Mouse (Mus musculus): ENCODE data around the gene Ccdc110.

Gene Ccdc110

DNA sequence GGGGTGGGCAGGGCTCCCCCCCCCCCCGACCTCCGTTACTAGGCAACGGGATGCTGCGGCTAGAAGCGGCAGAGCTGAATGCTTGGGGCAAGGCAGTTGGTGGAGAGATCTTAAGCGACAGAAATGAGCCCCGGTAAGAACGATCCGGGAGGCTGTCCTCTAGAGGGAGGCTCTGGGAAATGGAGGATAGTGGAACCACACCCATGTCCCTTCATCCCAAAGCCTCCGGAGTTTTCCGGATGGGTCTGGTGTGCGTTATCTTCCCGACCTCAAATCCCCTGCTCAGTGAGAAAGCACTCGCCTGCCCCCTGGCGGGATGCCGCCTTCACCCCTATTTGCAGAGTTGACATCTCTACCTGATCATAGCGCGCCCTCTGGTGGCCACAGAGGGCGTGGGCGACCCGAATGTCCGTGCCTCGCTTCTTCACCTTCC, at the start of gene Ccdc110:
TSS of gene Ccdc110 (plus strand) at position 38 of the 433 bp plus-strand sequence.
- in situ Hi-C loops (cut with MboI; ENCODE audit: unreplicated experiment in 2 of 2), result loop anchor here (5.0 to 25.0 kb wide), 5 partner anchors 117 to 872 kb away; partner anchors contain the start of gene Mtnr1a (in 2 of the 2)

DNA sequence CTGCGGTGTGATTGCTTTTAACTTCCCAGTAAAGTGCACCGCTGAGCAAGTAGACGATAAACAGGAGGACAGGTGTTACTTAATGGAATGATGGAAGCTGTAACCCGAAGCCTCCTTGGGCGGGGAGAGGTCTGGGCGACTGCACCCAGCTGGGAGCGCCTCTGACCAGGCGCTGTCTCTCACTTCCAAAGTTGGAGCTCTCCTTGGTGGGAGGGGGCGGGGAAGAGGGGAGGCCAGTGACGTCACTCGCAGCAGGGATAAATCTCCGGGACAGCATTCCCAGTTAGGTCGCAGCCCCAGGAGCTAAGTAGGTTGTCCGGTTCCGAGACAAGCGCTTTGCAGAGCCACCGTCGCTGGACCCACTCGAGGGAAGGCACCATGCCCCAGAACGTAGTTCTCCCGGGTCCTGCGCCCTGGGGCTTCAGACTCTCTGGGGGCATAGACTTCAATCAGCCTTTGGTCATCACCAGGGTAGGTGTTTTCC, 49.2 kb upstream of the Ccdc110 start, which contains the start of gene Pdlim3:
TSS of gene Pdlim3 (plus strand) at position 260 of the 484 bp plus-strand sequence.
- in situ Hi-C loops (cut with MboI; ENCODE audit: unreplicated experiment in 2 of 2), result no loop called here

DNA sequence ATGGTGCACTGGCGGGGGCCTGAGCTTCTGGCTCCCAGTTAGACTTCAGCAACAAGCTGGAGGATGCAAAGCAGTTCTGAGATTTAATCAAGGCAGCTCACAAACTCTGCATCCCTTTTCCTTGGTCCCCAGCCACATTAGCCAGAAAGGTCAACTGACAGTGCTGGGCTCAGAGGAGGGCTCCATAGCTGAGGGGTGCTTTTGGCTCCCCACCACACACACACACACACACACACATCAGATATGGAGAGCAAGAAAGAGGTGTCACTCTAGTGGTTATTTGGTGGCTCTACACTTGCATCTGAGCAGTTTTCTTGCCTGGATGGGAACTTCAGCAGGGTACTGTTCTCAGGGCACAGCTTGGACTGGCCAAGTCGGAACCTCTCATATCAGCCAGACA, 48.6 kb upstream of the Ccdc110 start:
- in situ Hi-C loops (cut with MboI; ENCODE audit: unreplicated experiment in 2 of 2), result no loop called here

DNA sequence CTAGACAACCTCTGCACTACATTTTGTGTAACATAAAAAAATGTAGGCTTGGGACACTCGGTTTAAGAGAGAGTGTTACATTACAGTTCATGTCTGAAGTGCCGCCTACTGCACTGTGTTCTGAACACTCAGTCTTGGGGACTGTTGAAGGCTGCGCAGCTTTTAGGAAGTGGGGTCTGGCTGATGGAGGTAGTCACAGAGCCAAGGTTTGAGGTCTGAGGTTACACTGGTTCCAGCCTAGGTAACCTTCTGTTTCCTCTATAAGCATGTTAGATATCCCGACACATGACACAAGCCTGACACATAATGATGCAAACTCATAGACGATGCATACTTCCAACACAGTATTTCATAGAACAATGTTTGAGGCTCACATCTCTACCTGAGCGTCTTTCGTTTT, 44.7 kb upstream of the Ccdc110 start:
- in situ Hi-C loops (cut with MboI; ENCODE audit: unreplicated experiment in 2 of 2), result no loop called here

DNA sequence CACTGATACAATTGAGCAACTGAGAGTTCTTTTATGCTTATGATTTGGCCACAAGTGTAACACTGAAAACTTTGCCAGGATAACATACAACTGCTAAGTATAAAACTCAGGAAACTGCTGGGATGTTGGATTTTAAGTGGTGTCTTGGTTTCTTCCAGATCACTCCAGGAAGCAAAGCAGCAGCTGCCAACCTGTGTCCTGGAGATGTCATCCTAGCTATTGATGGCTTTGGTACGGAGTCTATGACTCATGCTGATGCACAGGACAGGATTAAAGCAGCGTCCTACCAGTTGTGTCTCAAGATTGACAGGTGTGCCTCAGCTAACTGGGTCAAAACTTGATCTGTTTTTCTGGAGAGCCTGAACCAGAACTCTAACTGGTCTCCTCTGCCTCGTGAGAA, 37.8 kb upstream of the Ccdc110 start:
- in situ Hi-C loops (cut with MboI; ENCODE audit: unreplicated experiment in 2 of 2), result no loop called here

DNA sequence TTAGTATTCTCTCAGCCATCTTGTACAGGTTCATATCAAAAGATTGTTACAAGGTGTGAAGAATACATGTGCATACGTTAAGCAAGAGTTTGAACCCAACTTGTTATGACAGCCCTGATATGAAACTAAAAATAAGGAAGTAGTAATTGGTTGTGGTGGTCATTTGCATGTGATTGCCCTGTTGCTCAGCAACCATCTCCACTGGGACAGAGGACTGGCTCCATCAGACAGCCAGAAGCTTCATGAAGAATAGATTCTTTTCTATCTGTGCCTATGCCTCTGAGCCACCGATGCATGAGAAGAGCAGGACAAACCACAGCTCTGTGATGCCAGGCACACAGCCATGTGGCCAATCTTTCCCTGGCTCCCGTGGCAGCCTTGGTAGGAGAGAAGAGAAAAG, 34.6 kb upstream of the Ccdc110 start:
- in situ Hi-C loops (cut with MboI; ENCODE audit: unreplicated experiment in 2 of 2), result no loop called here

DNA sequence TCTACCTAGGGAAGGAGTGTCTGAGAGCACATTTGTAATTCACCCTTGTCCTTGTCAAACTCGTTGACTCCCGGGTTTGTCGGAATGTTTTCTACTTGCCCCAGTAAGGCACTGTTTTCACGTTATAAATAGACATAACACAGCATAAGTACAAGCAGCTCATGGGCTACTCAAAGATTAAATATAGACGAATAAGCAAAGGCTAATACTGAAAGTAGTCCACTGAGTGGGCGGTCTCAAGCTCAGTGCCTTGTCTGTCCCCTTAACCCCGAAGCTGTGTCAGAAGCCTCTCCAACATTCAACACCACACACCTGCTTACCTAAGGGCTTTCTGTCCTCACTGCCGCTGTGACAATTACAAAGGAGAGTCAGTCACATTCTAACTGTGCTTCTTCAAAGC, 32.8 kb upstream of the Ccdc110 start:
- in situ Hi-C loops (cut with MboI; ENCODE audit: unreplicated experiment in 2 of 2), result no loop called here

DNA sequence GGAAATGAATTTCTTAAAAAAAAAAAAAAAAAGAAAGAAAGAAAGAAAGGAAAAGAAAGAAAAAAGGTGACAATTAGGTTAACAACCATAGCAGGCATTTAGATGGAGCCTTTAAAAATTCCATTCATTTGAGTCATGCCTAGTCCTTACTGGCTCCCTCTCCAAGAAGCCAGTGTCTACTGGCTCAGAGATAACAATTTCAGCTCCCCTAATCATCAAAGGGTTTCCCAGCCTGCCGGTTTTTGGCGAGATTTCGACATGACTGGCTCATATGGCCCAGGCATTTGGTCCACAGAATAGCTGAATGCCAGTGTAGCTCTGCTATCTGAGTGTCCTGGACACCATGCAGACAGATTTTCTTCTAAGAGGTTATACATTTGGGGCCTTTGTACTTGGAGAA, 30.8 kb upstream of the Ccdc110 start:
- in situ Hi-C loops (cut with MboI; ENCODE audit: unreplicated experiment in 2 of 2), result no loop called here

DNA sequence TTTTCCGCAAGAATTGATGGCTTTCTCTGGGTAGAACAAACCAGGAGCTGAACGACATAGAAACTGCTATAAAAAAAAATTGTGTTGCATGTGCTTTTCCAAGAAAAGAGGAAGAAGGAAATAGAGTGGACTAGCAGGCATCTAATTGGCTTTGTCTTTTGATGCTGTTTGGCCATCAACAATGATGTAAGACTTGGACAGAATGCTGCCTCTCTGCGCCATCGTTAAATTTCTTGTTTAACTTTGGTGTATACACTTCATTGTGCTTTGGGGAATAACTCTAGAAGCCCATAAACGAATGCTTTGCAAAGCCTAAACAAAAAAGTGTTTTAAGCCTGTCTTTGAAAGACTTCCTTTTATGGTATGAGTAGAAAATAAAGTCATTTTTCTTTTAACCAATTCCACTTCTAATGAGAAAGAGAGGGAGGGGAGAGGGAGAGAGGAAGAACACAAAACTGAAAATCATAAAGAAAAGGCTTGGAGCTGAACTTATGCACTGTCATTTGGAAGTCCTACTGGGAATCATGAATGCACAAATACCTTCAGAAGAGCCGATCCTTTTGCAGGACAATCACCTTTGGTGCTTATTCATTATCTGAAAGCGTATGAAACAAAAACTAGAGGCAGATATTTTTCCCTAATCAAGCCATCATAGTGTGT, 28.7 kb upstream of the Ccdc110 start:
- in situ Hi-C loops (cut with MboI; ENCODE audit: unreplicated experiment in 2 of 2), result no loop called here

DNA sequence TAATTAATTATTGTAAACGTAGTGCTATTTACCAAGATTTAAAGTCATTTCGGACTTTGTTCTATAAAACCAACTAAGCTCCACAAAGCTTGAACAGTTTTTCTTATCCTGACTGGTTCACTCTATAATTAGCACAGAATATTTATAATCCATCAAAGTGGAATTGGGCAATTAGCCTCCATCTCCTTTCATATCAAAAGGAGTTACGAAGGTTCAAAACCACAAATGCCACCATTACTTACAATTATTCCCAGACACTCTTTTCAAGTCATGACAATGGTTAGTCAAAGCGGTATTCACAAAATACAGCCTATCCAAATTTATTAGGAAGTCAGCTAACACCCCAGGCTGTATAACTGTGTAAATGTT, 28.2 kb upstream of the Ccdc110 start:
- in situ Hi-C loops (cut with MboI; ENCODE audit: unreplicated experiment in 2 of 2), result no loop called here

DNA sequence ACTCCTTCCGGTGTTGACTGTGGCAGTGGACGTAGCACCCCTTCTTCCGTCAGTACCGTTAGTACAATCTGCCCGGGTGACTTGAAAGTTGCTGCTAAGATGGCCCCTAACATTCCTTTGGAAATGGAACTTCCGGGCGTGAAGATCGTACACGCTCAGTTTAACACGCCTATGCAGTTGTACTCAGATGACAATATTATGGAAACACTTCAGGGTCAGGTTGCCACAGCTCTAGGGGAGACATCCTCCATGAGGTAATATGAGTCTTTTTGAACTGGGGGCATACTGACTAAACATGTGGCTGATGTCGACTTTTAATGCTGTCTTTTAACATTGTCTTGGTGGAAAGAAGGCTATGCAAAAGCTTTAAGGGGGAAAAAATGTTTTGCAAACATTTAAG, 20.7 kb upstream of the Ccdc110 start:
- in situ Hi-C loops (cut with MboI; ENCODE audit: unreplicated experiment in 2 of 2), result no loop called here

DNA sequence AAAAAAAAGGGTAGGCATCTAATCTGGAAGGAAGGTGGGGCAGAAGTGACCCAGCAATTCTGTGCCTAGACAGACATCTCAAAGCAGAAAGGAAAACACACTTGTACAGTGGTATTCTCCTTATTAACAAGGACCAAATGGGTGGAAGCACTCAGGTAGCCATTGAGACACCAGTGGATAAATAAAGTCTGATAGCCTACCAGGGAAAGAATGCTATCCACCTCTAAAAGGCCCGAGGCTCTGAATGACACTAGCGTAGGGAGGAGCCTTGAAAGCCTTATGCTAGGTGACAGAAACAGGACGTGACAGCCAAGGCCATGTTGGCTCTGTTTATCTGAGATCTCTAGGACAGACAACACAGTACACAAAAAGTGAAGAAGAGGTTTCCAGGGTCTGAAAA, 17.9 kb upstream of the Ccdc110 start:
- in situ Hi-C loops (cut with MboI; ENCODE audit: unreplicated experiment in 2 of 2), result no loop called here

DNA sequence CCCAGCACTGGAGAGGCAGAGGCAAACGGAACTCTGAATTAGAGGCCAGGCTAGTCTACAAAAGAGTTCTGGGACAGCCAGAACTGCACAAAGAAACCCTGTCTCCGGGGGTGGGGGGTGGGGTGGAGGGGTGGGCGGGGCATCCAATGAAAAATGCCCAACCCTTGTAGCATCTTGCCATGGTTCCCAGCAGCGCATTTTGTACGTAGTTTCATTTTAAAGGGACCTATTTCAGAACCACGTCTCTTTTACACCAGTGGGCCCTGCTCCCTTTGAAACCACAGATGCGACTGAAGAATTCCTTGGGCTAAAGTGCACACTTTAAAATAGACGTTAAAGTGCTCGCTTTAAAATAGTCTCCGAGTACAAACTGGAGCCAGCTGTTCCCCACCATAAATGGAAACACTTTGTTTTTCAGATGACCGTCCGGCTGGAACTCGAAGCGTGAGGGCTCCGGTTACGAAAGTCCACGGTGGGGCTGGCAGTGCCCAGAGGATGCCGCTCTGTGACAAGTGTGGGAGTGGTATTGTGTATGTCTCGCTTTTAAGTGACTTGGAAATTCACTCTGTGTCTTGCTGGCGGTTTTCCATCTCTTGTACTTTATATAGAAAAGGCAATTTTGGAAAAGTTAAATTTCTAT, 17.3 kb upstream of the Ccdc110 start:
- in situ Hi-C loops (cut with MboI; ENCODE audit: unreplicated experiment in 2 of 2), result no loop called here

DNA sequence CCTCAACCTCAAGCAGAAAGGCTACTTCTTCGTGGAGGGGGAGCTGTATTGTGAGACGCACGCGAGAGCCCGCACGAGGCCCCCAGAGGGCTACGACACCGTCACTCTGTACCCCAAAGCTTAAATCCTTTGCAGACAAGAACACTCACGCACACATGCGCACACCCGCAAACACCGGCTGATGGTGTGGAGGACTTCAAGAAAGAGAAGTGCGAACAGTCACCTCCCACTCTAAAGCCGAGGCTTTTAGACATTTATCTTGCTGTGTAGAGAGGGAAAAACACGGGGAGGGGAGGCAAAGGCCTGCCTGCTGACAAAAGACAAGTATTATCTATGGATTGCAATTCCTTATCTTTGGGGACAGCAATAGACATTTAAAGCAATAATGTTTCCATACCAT, 15.5 kb upstream of the Ccdc110 start:
- in situ Hi-C loops (cut with MboI; ENCODE audit: unreplicated experiment in 2 of 2), result no loop called here

DNA sequence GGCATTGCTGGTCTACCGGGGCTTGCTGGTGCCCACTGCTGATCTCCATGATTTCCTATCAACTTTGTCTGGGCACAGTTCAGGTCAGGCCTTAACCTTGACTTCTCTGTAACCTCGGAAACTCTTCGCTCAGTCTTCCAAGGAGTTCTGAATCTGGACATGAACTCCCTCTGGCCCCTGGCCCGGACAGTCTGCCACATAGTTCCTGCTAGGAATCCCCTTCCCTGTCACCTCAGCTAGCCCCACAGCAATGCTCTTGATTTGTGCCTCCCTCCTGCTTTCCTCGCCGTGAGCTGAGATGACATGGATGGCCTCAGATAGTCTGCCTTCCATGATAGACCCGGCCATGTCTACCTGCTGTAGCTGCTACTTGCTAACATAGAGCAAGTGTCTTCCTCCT, 14.0 kb upstream of the Ccdc110 start:
- in situ Hi-C loops (cut with MboI; ENCODE audit: unreplicated experiment in 2 of 2), result no loop called here

DNA sequence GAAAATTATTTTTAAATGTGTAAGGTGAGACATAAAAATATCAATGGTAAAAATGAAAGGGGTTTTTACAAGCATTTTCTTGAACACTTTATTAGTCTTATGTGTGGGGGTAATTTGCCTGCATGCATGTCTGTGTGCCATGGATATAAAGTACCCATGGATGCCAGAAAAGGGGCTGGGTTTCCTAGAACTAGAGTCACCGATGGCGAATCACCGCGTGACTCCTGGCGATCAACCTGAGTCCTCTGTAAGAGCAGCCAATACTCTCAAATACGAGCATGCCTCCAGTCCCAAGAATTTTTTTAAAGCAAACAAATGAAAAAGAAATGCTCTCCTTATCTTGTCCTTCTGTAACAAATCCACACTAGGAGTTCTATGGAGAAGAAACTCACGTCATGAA, 12.3 kb upstream of the Ccdc110 start:
- in situ Hi-C loops (cut with MboI; ENCODE audit: unreplicated experiment in 2 of 2), result no loop called here

DNA sequence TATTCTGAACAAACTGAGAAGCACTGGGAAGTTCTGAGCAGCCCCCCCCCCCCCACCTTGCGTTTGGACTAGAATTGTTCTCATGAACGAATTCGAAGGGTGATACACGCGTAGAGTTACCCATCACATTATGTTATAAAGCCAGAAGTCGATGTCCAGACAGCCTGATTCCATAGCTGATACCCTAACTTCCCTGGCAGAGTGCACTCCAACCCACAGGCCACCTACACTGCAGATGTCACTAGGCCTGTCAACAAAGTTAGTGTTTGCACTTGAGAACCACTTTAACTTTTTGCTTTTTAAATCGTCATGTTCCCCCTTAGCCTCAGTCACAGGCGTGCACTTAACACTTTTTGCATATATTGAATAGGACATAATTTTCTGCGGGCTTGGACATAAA, 2.6 kb downstream of the Ccdc110 start:
- in situ Hi-C loops (cut with MboI; ENCODE audit: unreplicated experiment in 2 of 2), result loop anchor here (5.0 to 25.0 kb wide), 4 partner anchors 300 to 875 kb away; partner anchors contain the start of gene Mtnr1a (in 2 of the 2)

DNA sequence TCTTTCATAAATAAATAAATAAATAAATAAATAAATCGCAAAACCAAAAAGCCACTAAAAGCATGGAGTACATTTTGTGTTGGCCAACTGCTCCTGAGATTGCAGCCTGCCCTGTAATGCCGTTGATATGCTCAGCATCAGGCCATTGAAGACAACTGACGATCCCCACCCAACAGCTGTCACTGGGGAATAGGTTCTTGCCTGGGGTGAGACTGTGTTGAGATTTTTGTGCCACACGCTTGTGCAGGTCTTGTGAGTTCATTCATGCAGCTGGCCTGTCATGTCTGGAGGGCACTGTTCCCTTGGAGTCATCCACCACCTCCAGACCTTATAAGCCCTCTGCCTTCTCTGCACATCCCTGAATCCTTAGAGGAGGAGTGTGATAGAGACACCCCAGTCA, 11.9 kb downstream of the Ccdc110 start:
- in situ Hi-C loops (cut with MboI; ENCODE audit: unreplicated experiment in 2 of 2), result loop anchor here (25.0 kb wide), 2 partner anchors 309 to 884 kb away; partner anchors contain the start of gene Mtnr1a (in 2 of the 2)

DNA sequence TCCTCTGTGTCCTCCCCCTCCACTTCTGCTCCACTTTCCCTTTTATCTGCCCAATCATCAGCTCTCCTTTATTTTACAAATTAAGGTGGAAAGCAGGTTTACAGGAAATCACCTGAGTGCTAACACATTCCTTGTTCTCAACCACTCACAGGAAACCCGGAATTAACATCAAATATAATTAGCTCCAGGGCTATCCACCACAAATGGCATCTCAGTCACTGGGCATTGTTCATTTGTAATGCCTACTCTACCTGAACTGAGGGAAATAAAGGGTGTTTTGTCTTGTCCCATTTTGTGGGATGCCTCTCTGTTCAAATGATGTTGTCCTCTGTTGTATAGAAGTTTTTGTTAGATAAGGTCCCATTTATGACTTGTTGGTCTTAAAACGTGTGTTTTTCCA, 16.2 kb downstream of the Ccdc110 start:
- in situ Hi-C loops (cut with MboI; ENCODE audit: unreplicated experiment in 2 of 2), result loop anchor here in 1 of 2 experiments (25.0 kb wide), 1 partner anchor 1587 kb away; the partner anchor contains the start of genes Rwdd4a and Trappc11

DNA sequence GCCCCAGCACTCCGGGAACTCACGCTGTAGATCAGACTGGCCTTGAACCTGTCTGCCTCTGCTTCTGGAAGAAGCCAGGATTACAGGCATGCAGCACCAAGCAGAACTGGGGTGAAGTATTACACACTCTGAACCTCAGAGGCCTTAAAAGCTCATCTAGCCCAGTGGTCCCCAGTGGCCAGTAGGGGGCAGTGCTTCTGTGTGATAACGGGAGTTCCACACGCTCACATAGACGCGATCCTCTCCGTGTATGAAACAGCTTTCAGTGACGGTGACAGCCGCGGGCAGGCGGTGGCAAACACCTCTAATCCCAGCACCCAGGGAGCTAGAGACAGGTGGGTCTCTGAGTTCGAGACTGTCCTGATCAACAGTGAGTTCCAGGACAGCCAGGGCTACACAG, 36.5 kb downstream of the Ccdc110 start:
- in situ Hi-C loops (cut with MboI; ENCODE audit: unreplicated experiment in 2 of 2), result loop anchor here in 1 of 2 experiments (25.0 kb wide), 1 partner anchor 1566 kb away; the partner anchor contains the start of genes Rwdd4a and Trappc11

DNA sequence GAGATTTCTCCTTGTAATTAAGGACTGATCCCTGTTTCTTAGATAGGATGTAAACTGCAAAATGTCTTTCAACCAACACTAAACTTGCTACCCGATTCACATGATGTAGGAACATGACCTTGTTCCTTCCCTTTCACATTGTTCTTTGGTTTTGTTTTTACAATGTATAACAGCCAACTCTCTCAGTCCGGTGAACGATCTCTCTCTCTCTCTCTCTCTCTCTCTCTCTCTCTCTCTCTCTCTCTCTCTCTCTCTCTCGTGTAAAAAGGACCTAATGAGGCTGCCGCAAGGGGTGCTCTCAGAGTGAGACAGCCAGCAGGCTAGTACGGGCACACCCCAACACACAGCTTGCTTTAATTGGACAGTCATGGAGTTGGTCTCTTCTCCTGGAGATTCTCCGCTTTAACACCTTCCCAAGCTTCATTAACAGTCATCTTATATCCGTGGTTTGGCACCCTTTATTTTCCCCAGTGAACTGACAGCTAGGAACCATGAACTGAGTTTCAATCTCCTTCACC, 39.6 kb downstream of the Ccdc110 start:
- in situ Hi-C loops (cut with MboI; ENCODE audit: unreplicated experiment in 2 of 2), result loop anchor here in 1 of 2 experiments (25.0 kb wide), 1 partner anchor 1563 kb away; the partner anchor contains the start of genes Rwdd4a and Trappc11

All from v-Abl transformed pro-B cells (cell line).